Mouse (Mus musculus) liver, embryonic 14.5 days (tissue): Measurements from ENCODE around the gene Fam217a. TPM values are rescaled to one million over a fixed set of nuclear protein-coding genes. Genes with fewer than 3 reads are reported as not detected.
"Not testable (repeated sequence)": the region's sequence is repeated elsewhere in the genome, so short reads cannot be mapped to it uniquely, and the experiment has no call there.

Experiments
- ATAC-seq: fragments of 200-750 bp; cut with Nextera tagmentation; 2 replicates; pipeline ENCODE4 v1.8.0; 2017; ENCODE audit warnings: moderate number of reproducible peaks, mild to moderate bottlenecking, moderate library complexity; ENCODE audit not compliant: insufficient read depth
- DNase-seq, 3 experiments: peaks; one replicate each; pipeline ENCODE4 v3.0.0-alpha.2; 2012 to 2013; ENCODE audit warnings: low read depth in 3 of 3, low spot score in 3 of 3
- H3K27ac ChIP-seq: fragments of 300-500 bp; sonication (generic); 2 replicates; pipeline ENCODE4 v1.5.1; 2014; ENCODE audit warnings: moderate library complexity, mild to moderate bottlenecking, control low read depth, inconsistent platforms
- H3K27me3 ChIP-seq: fragments of 300-500 bp; sonication (generic); 2 replicates; pipeline ENCODE4 v1.6.1; 2014; ENCODE audit warnings: mild to moderate bottlenecking, low read length, moderate library complexity; ENCODE audit not compliant: control insufficient read depth, insufficient read depth
- H3K36me3 ChIP-seq: fragments of 300-500 bp; sonication (generic); replicated peaks from 2 replicates; pipeline ENCODE4 v1.6.1; 2014; ENCODE audit warnings: low read depth; ENCODE audit not compliant: control insufficient read depth, insufficient read depth
- H3K4me1 ChIP-seq, 2 experiments: fragments of 200-500 bp in 1 of 2; fragments of 300-500 bp in 1 of 2; sonication (generic) in 1 of 2; replicated peaks; 2 replicates each; pipeline ENCODE4 v1.6.1; 2012 to 2014; ENCODE audit warnings: antibody characterized with exemption in 1 of 2, inconsistent platforms in 1 of 2, low read length in 1 of 2; ENCODE audit not compliant: control insufficient read depth in 2 of 2, insufficient read depth in 2 of 2
- H3K4me2 ChIP-seq: fragments of 300-500 bp; sonication (generic); 2 replicates; pipeline ENCODE4 v1.6.1; 2014; ENCODE audit warnings: low read depth, mild to moderate bottlenecking, control low read depth, moderate library complexity
- H3K4me3 ChIP-seq, 2 experiments: fragments of 200-500 bp in 1 of 2; fragments of 300-500 bp in 1 of 2; sonication (generic) in 1 of 2; 2 replicates each; pipeline ENCODE4 v1.5.1; 2012 to 2014; ENCODE audit warnings: low read depth in 2 of 2, low read length in 2 of 2, mild to moderate bottlenecking in 2 of 2, control low read depth in 1 of 2, inconsistent platforms in 1 of 2, moderate library complexity in 1 of 2; ENCODE audit not compliant: insufficient read depth in 1 of 2
- H3K9ac ChIP-seq: fragments of 300-500 bp; sonication (generic); replicated peaks from 2 replicates; pipeline ENCODE4 v1.6.1; 2014; ENCODE audit warnings: mild to moderate bottlenecking, control low read depth, moderate library complexity
- H3K9me3 ChIP-seq: fragments of 300-500 bp; sonication (generic); 2 replicates; pipeline ENCODE4 v1.6.1; 2016; ENCODE audit warnings: low read length, mixed read lengths; ENCODE audit not compliant: control insufficient read depth
- CTCF ChIP-seq: IDR thresholded peaks from 2 replicates; pipeline ENCODE4 v1.5.1; 2016; ENCODE audit warnings: antibody characterized with exemption, low read depth, control low read depth
- EP300 ChIP-seq: IDR thresholded peaks from 2 replicates; pipeline ENCODE4 v1.6.1; 2016; ENCODE audit warnings: antibody characterized with exemption, low read depth
- WGBS: fragments of 180-500 bp; shearing (Covaris S2); extraction: QIAGEN DNeasy Blood & Tissue Kit; methylation state at CpG from one replicate; pipeline ENCODE4 v1.1.7; 2014; ENCODE audit not compliant: insufficient replicate concordance; 5-methylcytosine and 5-hydroxymethylcytosine counted together
- polyA plus RNA-seq, 2 experiments: library from polyadenylated mRNA; depleted of rRNA in 1 of 2; stranded (reverse) in 1 of 2; unstranded in 1 of 2; fragments of >200 nt; fragmentation: Nextera tagmentation in 1 of 2; extraction: Ambion mirVana in 1 of 2; gene quantifications; 2 replicates each; pipeline versions ENCODE4 v1.2.1 to v1.2.3; 2012 to 2014

The Fam217a gene
- polyA plus RNA-seq, 2 experiments: 0.09 to 0.17 TPM

GRCm38 (mm10) chr13:34914614-34915013 lies 9.5 kb downstream of the Fam217a start:
- TF ChIP-seq EP300 (no peak), CTCF (no peak)
- no peak for ATAC-seq
- H3K9me3 ChIP-seq: no peaks in the 10 kb centered on the region
- H3K36me3 ChIP-seq: no peaks in the 10 kb centered on the region
- 32% methylated on average over 9 of the region's 9 CpGs for WGBS
- no peak overlapping the region for H3K4me2 ChIP-seq
- H3K4me3 ChIP-seq: no peak overlapping the region
- H3K4me1 ChIP-seq: no peaks in the 10 kb centered on the region
- H3K9ac ChIP-seq: no peak overlapping the region
- H3K27ac ChIP-seq: no peak overlapping the region
- DNase-seq: no peak
- no peaks in the 10 kb centered on the region for H3K27me3 ChIP-seq

- TF ChIP-seq CTCF (no peak), EP300 (no peak)
- WGBS: 83% methylated on average over 1 of the region's 1 CpGs
These were observed 31.2 kb downstream of the Fam217a start for GRCm38 (mm10) chr13:34892871-34893270.

GRCm38 (mm10) chr13:34876481-34876880 lies 47.6 kb downstream of the Fam217a start:
- Histone ChIP-seq H3K9me3 (no peaks in the 10 kb centered on the region), H3K27ac (peak overlapping the region; percentile 87), H3K4me3 (peak overlapping the region; percentile 79 to 91), H3K4me1 (peaks cover 16 to 18% of the 10 kb centered on the region in 2 experiments), H3K9ac (peak overlapping the region; percentile 86), H3K27me3 (no peaks in the 10 kb centered on the region), H3K4me2 (peak overlapping the region; percentile 91), H3K36me3 (peaks cover 7% of the 10 kb centered on the region)
- 0% methylated on average over 3 of the region's 3 CpGs for WGBS
- ATAC-seq (no peak), DNase-seq (peak in 2 of 3 experiments; percentile 22 to 44)
- TF ChIP-seq EP300 (peak; percentile 48), CTCF (no peak)

More at GRCm38 (mm10) chr13:34892871-34893270, 31.2 kb downstream of the Fam217a start:
- H3K27ac ChIP-seq: no peak overlapping the region
- ATAC-seq: no peak
- H3K4me2 ChIP-seq: no peak overlapping the region
- DNase-seq: no peak
- no peak overlapping the region for H3K9ac ChIP-seq
- peaks cover 89% of the 10 kb centered on the region for H3K36me3 ChIP-seq
- no peaks in the 10 kb centered on the region for H3K9me3 ChIP-seq
- H3K27me3 ChIP-seq: no peaks in the 10 kb centered on the region
- no peaks in the 10 kb centered on the region for H3K4me1 ChIP-seq
- H3K4me3 ChIP-seq: no peak overlapping the region

GRCm38 (mm10) chr13:34875741-34876445 lies 48.2 kb downstream of the Fam217a start:
- Histone ChIP-seq H3K27me3 (no peaks in the 10 kb centered on the region), H3K4me3 (peak overlapping the region; percentile 79 to 91), H3K9me3 (no peaks in the 10 kb centered on the region), H3K4me1 (peaks cover 16 to 18% of the 10 kb centered on the region in 2 experiments), H3K4me2 (peak overlapping the region; percentile 91), H3K36me3 (peaks cover 3% of the 10 kb centered on the region; the same call in 1 of the 2 replicates), H3K9ac (peak overlapping the region; percentile 86), H3K27ac (peak overlapping the region; percentile 87)
- WGBS: under 1% methylated on average over 50 of the region's 50 CpGs
- ATAC-seq (peak; percentile 52), DNase-seq (peak in 2 of 3 experiments; percentile 47 to 57)
- no peak for TF ChIP-seq EP300
- TF ChIP-seq CTCF: peak; percentile 63

- Histone ChIP-seq H3K9me3 (no peaks in the 10 kb centered on the region), H3K36me3 (peaks cover 3% of the 10 kb centered on the region; the same call in 1 of the 2 replicates), H3K9ac (peak within 1 kb of the TSS; percentile 86), H3K4me3 (peak within 1 kb of the TSS; percentile 79 to 91), H3K27me3 (no peaks in the 10 kb centered on the region), H3K27ac (peak within 1 kb of the TSS; percentile 87), H3K4me2 (peak within 1 kb of the TSS; percentile 91), H3K4me1 (peaks cover 16 to 18% of the 10 kb centered on the region in 2 experiments)
- DNase-seq (peak; percentile 79 to 86 (median 80)), ATAC-seq (peak; percentile 71)
- WGBS: under 1% methylated on average over 40 of the region's 40 CpGs
- TF ChIP-seq CTCF: no peak
- TF ChIP-seq EP300: no peak
These were observed 48.9 kb downstream of the Fam217a start, which contains the start of gene Prpf4b for GRCm38 (mm10) chr13:34875166-34875710. Gene Prpf4b (plus strand): TSS chr13:34875302.

- not testable (repeated sequence) for H3K27me3 ChIP-seq, H3K36me3 ChIP-seq, ATAC-seq, DNase-seq, H3K9me3 ChIP-seq
- WGBS: 20% methylated on average over 13 of the region's 13 CpGs
- Histone ChIP-seq H3K4me3 (peak overlapping the region; percentile 79 to 91), H3K27ac (peak overlapping the region; percentile 87), H3K9ac (peak overlapping the region; percentile 86), H3K4me1 (peaks cover 16 to 18% of the 10 kb centered on the region in 2 experiments), H3K4me2 (peak overlapping the region; percentile 91)
These were observed 49.4 kb downstream of the Fam217a start for GRCm38 (mm10) chr13:34874736-34875135.
